Mouse (Mus musculus) hematopoietic stem cell, adult 5-6 weeks (primary cell): Measurements from ENCODE around the gene Cfap97d2. TPM values are rescaled to one million over a fixed set of nuclear protein-coding genes. Genes with fewer than 3 reads are reported as not detected.
A peak's percentile ranks its signal among the peaks of the same experiment; 100 is the strongest.
"Not testable (repeated sequence)": the region's sequence is repeated elsewhere in the genome, so short reads cannot be mapped to it uniquely, and the experiment has no call there.

Experiments used
- ATAC-seq, 2 experiments: fragments of 125-278 bp in 1 of 2; replicated peaks in 1 of 2; 2 replicates each; pipeline ENCODE4 v1.8.0; 2016 to 2017; ENCODE audit warnings: inconsistent platforms in 2 of 2, mild to moderate bottlenecking in 2 of 2, moderate number of reproducible peaks in 2 of 2, low read depth in 1 of 2, moderate TSS enrichment in 1 of 2; ENCODE audit not compliant: low FRiP score in 2 of 2, poor library complexity in 2 of 2, severe bottlenecking in 2 of 2, insufficient read depth in 1 of 2, low TSS enrichment in 1 of 2
- total RNA-seq: library from RNA; stranded (forward); fragments of 172-1452, 232-1000 nt; gene quantifications from 2 replicates; pipeline ENCODE4 v1.2.3, GENCODE M21; 2017

The Cfap97d2 gene
- total RNA-seq, 1 experiment from 2014 or later: not detected

DNA sequence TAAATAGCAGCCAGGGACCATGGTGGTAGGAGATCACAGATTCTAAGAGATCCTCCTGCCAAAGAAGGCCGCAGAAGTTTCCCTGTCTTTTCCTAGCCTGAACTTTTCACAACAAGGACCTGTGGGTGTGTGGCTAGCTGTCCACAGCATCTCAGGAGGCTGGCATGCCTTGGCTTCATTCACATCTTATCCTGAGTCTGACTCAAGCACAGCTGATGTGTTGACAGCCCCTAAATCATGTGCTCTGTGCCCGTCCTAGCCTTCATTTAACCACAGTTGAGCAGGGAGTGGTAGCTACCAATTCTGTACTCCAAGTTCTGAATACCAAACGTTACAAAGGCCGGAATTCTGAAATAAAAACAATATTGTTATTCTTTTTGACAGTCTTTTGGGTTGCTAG, 1.4 kb upstream of the Cfap97d2 start:
- no peak for ATAC-seq

GRCm38 (mm10) chr8:13706918-13707317, 1.2 kb downstream of the Cfap97d2 start:
- ATAC-seq: no peak

- no peak for ATAC-seq
Observed at GRCm38 (mm10) chr8:13708514-13708913, 2.8 kb downstream of the Cfap97d2 start.

- no peak for ATAC-seq
Observed at GRCm38 (mm10) chr8:13718980-13719379, 13.3 kb downstream of the Cfap97d2 start.

GRCm38 (mm10) chr8:13725722-13726121, 20.0 kb downstream of the Cfap97d2 start:
- ATAC-seq: peak; percentile 37 to 39; a peak in 1 of 4 replicates

- no peak for ATAC-seq
Observed at GRCm38 (mm10) chr8:13727469-13728094, 21.9 kb downstream of the Cfap97d2 start.

DNA sequence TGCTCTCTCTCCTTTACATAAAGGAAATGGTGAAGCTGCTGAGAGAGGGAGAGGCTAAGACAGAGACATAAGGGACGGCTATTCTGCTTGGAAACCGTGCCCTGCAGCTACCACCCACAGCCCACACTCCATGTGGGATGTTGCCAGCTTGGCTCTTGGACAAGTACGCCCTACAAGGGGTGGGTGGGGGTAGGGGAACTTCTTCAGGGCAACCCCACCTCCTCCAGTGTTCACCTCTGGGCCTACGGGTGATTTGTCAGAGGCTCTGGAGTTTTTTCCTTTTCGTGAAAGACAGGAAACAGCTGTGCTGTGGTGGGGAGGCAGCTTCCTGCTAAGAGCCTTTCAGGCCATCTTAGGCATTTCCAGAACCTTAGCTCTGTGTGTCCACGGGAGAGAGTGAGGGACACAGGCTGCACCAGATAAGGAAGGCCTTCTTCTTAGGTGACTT, 34.7 kb downstream of the Cfap97d2 start:
- ATAC-seq: peak; percentile 95 to 98

DNA sequence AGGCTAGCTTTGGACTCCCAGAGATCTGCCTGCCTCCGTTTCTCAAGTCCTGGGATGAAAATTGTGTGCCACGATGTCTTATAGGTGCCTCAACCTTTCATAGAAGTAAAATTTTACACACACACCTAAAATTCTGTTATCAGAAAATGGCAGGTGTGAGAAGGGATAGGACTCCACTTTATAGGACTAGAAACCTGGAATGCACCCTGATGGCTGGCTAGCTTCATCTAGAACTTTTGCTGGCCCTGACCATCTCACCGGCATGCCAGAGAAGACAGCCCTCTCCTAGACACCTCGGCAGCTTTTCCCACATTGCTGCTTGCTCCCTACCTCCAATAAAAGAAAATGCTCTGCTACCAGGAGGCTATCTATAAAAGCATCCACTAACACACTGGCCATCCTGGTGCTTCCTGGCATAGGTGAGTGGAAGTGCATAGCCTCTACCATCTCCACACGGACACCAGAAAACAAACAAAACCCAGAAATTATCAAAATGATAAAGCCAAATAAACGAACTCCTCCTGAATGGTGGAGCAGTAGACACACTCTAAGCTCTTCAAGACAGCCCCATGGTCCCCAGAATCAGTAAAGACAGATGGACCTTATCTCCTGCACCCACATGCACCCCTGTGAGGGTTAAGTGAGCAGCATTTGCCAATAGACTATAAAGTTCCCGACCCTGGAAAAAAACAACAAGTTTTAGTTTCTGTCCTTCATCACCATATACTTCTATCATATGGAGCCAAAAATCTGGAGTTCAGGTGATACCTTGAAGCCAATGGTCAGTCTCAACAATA, 35.3 kb downstream of the Cfap97d2 start:
- no peak for ATAC-seq

- not testable (repeated sequence) for ATAC-seq
Observed at GRCm38 (mm10) chr8:13746212-13746611, 40.5 kb downstream of the Cfap97d2 start.

GRCm38 (mm10) chr8:13747626-13748025, 41.9 kb downstream of the Cfap97d2 start:
- ATAC-seq: no peak

- ATAC-seq: peak in 1 of 2 experiments; percentile 58; a peak in 2 of 4 replicates
Observed at GRCm38 (mm10) chr8:13753680-13754079, 48.0 kb downstream of the Cfap97d2 start.

- no peak for ATAC-seq
Observed at GRCm38 (mm10) chr8:13756480-13756879, 50.8 kb downstream of the Cfap97d2 start.

- peak; percentile 77 to 90 for ATAC-seq
Observed at GRCm38 (mm10) chr8:13756982-13757804, 51.5 kb downstream of the Cfap97d2 start, which contains the start of gene Cdc16. Cdc16 (plus strand) TSS chr8:13757676.

GRCm38 (mm10) chr8:13757805-13758727, 52.4 kb downstream of the Cfap97d2 start:
- peak; percentile 57 to 73; a peak in 3 of 4 replicates for ATAC-seq

DNA sequence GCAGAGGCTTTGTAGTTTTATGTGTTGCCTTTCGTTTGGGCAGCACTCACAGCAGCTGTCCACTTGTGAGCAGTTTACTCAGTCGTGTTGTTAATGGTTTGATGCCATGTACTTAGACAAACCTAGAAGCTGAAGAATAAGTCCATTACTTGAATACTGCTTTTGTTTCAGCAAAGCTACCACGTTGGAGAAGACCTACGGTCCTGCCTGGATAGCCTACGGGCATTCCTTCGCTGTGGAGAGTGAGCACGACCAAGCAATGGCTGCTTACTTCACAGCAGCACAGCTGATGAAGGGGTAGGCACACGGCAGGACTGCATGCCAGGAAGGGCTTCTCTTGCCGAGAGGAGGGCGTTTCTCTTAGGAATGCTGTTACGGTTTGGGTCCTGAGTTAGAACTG, 63.5 kb downstream of the Cfap97d2 start:
- ATAC-seq: no peak

- no peak for ATAC-seq
Observed at GRCm38 (mm10) chr8:13780536-13780935, 74.8 kb downstream of the Cfap97d2 start.

- ATAC-seq: peak; percentile 93 to 94
Observed at GRCm38 (mm10) chr8:13785250-13785763, 79.6 kb downstream of the Cfap97d2 start, which contains the start of gene Upf3a. Upf3a (plus strand) TSS chr8:13785615.
